Mouse (Mus musculus): ENCODE measurements around the gene Lrr1. TPM values are rescaled to one million over a fixed set of nuclear protein-coding genes. Genes with fewer than 3 reads are reported as not detected.
A peak's percentile ranks its signal among the peaks of the same experiment; 100 is the strongest.

Gene Lrr1
- total and polyA plus RNA-seq, 3 experiments: 9.2 to 35.0 (median 23.8) TPM

DNA sequence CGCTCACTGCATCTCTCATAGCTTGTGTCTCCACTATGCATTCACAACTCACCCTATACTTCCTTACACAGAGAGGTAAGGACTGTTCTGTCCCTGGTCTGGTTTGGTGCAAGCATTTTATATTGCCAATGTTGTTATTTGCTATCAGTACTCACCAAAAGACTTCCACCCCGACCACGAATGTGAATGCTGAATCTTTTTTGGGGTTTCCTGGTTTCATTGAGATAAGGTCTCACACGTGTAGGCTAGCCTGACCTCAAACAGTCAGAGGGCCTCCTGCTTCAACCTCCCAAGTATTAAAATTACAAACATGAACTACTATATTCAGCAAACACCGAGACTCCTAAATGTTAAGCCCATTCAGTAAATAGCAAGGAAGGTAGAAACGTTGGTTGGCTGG is 37.3 kb upstream of the Lrr1 start:
- Histone ChIP-seq H3K4me3 (replicated peaks in 1 of 3; ENCODE audit: low read depth in 2 of 3, low read length in 2 of 3, poor library complexity in 1 of 3) (no peak overlapping the region), H3K9ac (ENCODE audit: insufficient read depth, low read depth) (no peak overlapping the region), H3K4me1 (ENCODE audit: control insufficient read depth in 1 of 2, insufficient read depth in 2 of 2) (peaks cover 2 to 13% of the 10 kb centered on the region in 2 experiments; a peak in 2 of 4 replicates), H3K36me3 (replicated peaks in 1 of 2; ENCODE audit: control insufficient read depth in 1 of 2, insufficient read depth in 1 of 2, low read length in 1 of 2) (no peaks in the 10 kb centered on the region), H3K27ac (ENCODE audit: insufficient read depth, low read depth) (no peak overlapping the region), H3K79me2 (replicated peaks; ENCODE audit: control insufficient read depth, extremely low read depth, insufficient read depth, poor library complexity, severe bottlenecking) (no peaks in the 10 kb centered on the region), H3K9me3 (replicated peaks; ENCODE audit: low read length) (no peaks in the 10 kb centered on the region), H3K4me2 (ENCODE audit: insufficient read depth, low read depth, poor library complexity, severe bottlenecking) (no peak overlapping the region), H3K27me3 (replicated peaks) (no peaks in the 10 kb centered on the region)
- in situ Hi-C loops (cut with MboI; ENCODE audit: low pct_ligation_motif_present, low pct_unique_long_range_greater_than_20kb, low sequenced_read_pairs) (no loop called here), dilution Hi-C loops (cut with MboI; ENCODE audit: extremely low pct_ligation_motif_present, extremely low pct_unique_long_range_greater_than_20kb, low sequenced_read_pairs) (no loop called here)
- TF ChIP-seq RCOR1 (conservative IDR thresholded peaks at IDR 0.05; ENCODE audit: low read depth, low read length) (no peak), MAZ (IDR thresholded peaks at IDR 0.05; ENCODE audit: low read depth, low read length) (no peak), CTCF (conservative IDR thresholded peaks at IDR 0.05 in 1 of 2, IDR thresholded peaks at IDR 0.05 in 1 of 2; ENCODE audit: low read depth in 2 of 2, low read length in 2 of 2) (no peak), CHD2 (IDR thresholded peaks at IDR 0.05; ENCODE audit: low read length) (no peak), SIN3A (IDR thresholded peaks at IDR 0.05; ENCODE audit: low read length) (no peak), USF2 (conservative IDR thresholded peaks at IDR 0.05; ENCODE audit: low read depth, low read length) (no peak), PAX5 (IDR thresholded peaks at IDR 0.05; ENCODE audit: low read length) (no peak), POLR2AphosphoS2 (IDR thresholded peaks at IDR 0.05; ENCODE audit: low read depth, low read length) (no peak), KAT2A (IDR thresholded peaks at IDR 0.05; ENCODE audit: insufficient replicate concordance, low read length) (no peak), NRF1 (IDR thresholded peaks at IDR 0.05; ENCODE audit: low read depth, low read length) (no peak), ZC3H11A (IDR thresholded peaks at IDR 0.05; ENCODE audit: low read depth, low read length) (no peak), E2F4 (IDR thresholded peaks at IDR 0.05; ENCODE audit: insufficient replicate concordance, low read depth, low read length) (no peak), POLR2A (IDR thresholded peaks at IDR 0.05; ENCODE audit: low read depth, low read length) (no peak), RAD21 (IDR thresholded peaks at IDR 0.05; ENCODE audit: low read depth, low read length) (no peak), HCFC1 (IDR thresholded peaks at IDR 0.05; ENCODE audit: low read depth, low read length) (no peak), ELF1 (IDR thresholded peaks at IDR 0.05; ENCODE audit: low read depth, low read length) (no peak), EP300 (IDR thresholded peaks at IDR 0.05; ENCODE audit: low read length) (no peak), JUN (IDR thresholded peaks at IDR 0.05; ENCODE audit: insufficient read depth, low read depth, low read length) (no peak)
- DNase-seq (ENCODE audit: extremely low read depth): no peak

DNA sequence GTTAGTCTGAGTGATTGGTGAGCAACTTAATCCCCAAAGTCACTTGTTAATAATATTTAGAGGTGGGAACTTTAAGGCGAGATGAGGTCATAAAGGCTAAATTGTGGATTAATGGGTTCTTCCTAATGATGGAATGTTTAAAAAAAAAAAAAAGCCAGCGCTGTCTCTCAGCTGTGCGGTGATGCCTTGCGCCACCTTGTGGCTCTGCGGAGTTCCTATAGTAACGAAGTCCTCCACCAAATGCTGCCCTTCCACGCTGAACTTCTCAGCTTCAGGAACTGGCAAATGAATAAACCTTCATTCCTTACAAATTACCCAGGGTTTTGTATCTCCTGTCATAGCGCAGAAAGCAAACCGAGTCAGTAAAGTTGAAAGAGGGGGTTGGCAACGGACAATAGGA is 36.6 kb upstream of the Lrr1 start:
- in situ Hi-C loops (cut with MboI; ENCODE audit: low pct_ligation_motif_present, low pct_unique_long_range_greater_than_20kb, low sequenced_read_pairs): no loop called here
- Histone ChIP-seq H3K36me3 (replicated peaks in 1 of 2; ENCODE audit: control insufficient read depth in 1 of 2, insufficient read depth in 1 of 2, low read length in 1 of 2) (no peaks in the 10 kb centered on the region), H3K4me2 (ENCODE audit: insufficient read depth, low read depth, poor library complexity, severe bottlenecking) (no peak overlapping the region), H3K79me2 (replicated peaks; ENCODE audit: control insufficient read depth, extremely low read depth, insufficient read depth, poor library complexity, severe bottlenecking) (no peaks in the 10 kb centered on the region), H3K27me3 (replicated peaks) (no peaks in the 10 kb centered on the region), H3K9ac (ENCODE audit: insufficient read depth, low read depth) (no peak overlapping the region), H3K9me3 (replicated peaks; ENCODE audit: low read length) (no peaks in the 10 kb centered on the region), H3K4me3 (replicated peaks in 1 of 3; ENCODE audit: low read depth in 2 of 3, low read length in 2 of 3, poor library complexity in 1 of 3) (no peak overlapping the region), H3K27ac (ENCODE audit: insufficient read depth, low read depth) (no peak overlapping the region), H3K4me1 (ENCODE audit: control insufficient read depth in 1 of 2, insufficient read depth in 2 of 2) (peaks cover 2 to 12% of the 10 kb centered on the region in 2 experiments; a peak in 2 of 4 replicates)
- TF ChIP-seq CTCF (conservative IDR thresholded peaks at IDR 0.05 in 1 of 2, IDR thresholded peaks at IDR 0.05 in 1 of 2; ENCODE audit: low read depth in 2 of 2, low read length in 2 of 2): peak; percentile 53 to 79; a peak in 3 of 4 replicates
- no peak for TF ChIP-seq HCFC1 (IDR thresholded peaks at IDR 0.05; ENCODE audit: low read depth, low read length)
- no peak for TF ChIP-seq MAZ (IDR thresholded peaks at IDR 0.05; ENCODE audit: low read depth, low read length)
- TF ChIP-seq ELF1 (IDR thresholded peaks at IDR 0.05; ENCODE audit: low read depth, low read length): no peak
- TF ChIP-seq JUN (IDR thresholded peaks at IDR 0.05; ENCODE audit: insufficient read depth, low read depth, low read length): no peak
- TF ChIP-seq RAD21 (IDR thresholded peaks at IDR 0.05; ENCODE audit: low read depth, low read length): peak; percentile 44
- TF ChIP-seq SMC3 (IDR thresholded peaks at IDR 0.05; ENCODE audit: low read depth, low read length): peak; percentile 53
- peak; percentile 98 for TF ChIP-seq ZNF384 (IDR thresholded peaks at IDR 0.05; ENCODE audit: low read depth, low read length)
- no peak for TF ChIP-seq MEF2A (IDR thresholded peaks at IDR 0.05; ENCODE audit: borderline replicate concordance, low read depth, low read length)
- peak; percentile 10 for DNase-seq (ENCODE audit: extremely low read depth)
- dilution Hi-C loops (cut with MboI; ENCODE audit: extremely low pct_ligation_motif_present, extremely low pct_unique_long_range_greater_than_20kb, low sequenced_read_pairs): no loop called here

Measured in CH12.LX (cell line).